Mouse (Mus musculus): ENCODE results near the gene Gal3st2c.

DNA sequence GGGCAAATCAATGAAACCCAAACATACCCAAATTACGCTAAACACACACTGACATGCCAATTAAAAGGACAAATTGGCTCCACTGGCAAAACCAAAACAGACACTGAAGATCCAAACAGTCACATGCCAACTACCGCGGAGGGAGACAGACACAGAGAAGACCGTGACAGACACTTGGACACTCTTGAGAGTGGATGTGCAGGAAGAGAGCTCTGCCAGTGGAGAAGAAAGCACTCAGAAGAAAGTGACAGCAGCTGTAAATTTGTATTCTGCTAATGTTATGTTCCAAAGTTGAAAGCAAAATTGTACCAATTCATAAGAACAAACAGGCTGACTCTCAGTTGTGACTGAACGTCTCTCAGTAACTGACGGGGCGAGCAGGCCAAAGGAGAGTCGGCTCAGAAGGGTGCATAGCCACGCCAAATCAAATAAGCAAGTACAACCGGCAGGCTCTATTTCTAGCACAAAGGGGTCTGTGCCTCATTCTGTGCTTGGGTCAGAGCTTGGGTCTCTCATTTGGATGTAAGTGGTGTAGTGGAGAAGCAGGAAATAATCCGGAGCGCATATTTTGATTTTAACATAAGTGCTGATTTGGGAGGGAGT, 37.3 kb downstream of the Gal3st2c start:
- TF ChIP-seq POLR2A (IDR thresholded peaks at IDR 0.05; ENCODE audit: borderline replicate concordance, low read depth, low read length) (no peak), CTCF (IDR thresholded peaks at IDR 0.05; ENCODE audit: low read depth, low read length) (no peak)

Data from bone marrow macrophage, adult 2 months (primary cell).